Mouse (Mus musculus): Measurements from ENCODE around the gene Sox13.

DNA sequence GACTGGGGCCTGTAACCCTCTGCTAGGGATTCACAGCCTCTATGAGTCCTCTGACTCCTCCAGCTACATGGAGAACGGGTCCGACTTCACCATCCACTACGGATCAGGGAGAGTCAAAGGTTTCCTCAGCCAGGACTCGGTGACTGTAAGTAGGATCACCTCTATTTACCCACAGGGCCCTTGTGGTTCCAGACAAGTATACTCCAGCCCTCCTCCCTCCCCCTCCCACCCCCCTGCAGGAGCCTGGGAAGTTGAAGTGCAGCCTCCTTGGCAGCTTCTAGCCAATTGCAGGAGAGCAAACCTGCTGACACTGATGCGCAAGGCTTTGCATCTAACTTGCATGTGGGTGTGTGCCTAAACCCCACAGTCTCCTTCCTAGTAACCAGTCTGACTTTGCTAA, 68.7 kb downstream of the Sox13 start:
- TF ChIP-seq POLR2A (IDR thresholded peaks at IDR 0.05; ENCODE audit: low read depth, low read length) (no peak), CTCF (IDR thresholded peaks at IDR 0.05; ENCODE audit: borderline replicate concordance, insufficient read depth, low read length) (no peak)

Measured in embryonic fibroblast, embryonic 13.5 days (primary cell).